Mouse (Mus musculus): ENCODE measurements around the gene Slc39a2. TPM values are rescaled to one million over a fixed set of nuclear protein-coding genes. Genes with fewer than 3 reads are reported as not detected.
"Not testable (repeated sequence)": the region's sequence is repeated elsewhere in the genome, so short reads cannot be mapped to it uniquely, and the experiment has no call there.

The Slc39a2 gene
- 0.25 and 0.43 TPM in 2 replicates for polyA plus RNA-seq (2015; fragmentation: Nextera tagmentation; extraction: Ambion mirVana)

DNA sequence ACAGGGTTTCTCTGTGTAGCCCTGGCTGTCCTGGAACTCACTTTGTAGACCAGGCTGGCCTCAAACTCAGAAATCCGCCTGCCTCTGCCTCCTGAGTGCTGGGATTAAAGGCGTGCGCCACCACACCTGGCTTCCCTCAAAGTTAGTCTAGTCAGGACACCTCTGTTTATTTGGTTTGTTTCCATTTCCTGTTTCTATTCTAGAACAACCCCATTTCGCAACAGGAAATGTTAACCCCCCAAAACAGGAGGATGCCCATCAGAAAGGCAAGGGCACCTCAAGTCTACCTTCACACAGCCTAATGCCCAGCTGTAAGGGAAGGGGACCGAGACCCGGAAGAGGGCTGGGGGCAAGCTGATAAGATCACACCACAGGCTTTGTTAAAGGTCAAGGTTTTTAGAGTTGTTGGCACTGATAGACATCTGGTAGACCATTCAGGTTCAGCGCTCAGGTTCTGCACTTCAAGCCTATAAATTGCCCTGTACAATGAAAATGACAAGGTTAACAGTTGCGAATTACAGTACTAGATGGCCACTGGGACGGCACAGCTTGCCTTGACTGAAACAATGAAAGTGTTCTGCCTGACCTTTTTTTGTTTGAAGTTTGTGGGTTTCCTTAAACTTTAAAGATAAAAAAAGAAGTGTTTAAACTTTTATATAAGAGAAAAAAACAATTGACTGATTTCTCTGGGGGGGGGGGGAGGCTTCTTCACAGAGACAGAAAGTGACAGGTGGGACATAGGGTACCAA, at the start of gene Slc39a2:
Slc39a2 (plus strand) TSS at position 699 of the 749 bp plus-strand sequence.
- Histone ChIP-seq H3K9ac (ENCODE audit: low read length) (no peak within 1 kb of the TSS), H3K9me3 (ENCODE audit: control insufficient read depth, low read length) (no peaks in the 10 kb centered on the region), H3K4me2 (ENCODE audit: low read depth, low read length) (no peak within 1 kb of the TSS), H3K36me3 (ENCODE audit: control insufficient read depth, insufficient read depth, low read length) (peaks cover 34% of the 10 kb centered on the region), H3K4me3 (ENCODE audit: low read length) (no peak within 1 kb of the TSS), H3K27ac (ENCODE audit: low read length) (peak within 1 kb of the TSS; percentile 23; the same call in 1 of the 2 replicates), H3K27me3 (ENCODE audit: control insufficient read depth, insufficient read depth, low read depth, low read length) (no peaks in the 10 kb centered on the region), H3K4me1 (replicated peaks; ENCODE audit: control insufficient read depth, insufficient read depth, low read length) (peaks cover 5% of the 10 kb centered on the region; the same call in 1 of the 2 replicates)
- WGBS, result 87% methylated on average over 9 of the region's 9 CpGs
- ATAC-seq (ENCODE audit: low read depth), result no peak

DNA sequence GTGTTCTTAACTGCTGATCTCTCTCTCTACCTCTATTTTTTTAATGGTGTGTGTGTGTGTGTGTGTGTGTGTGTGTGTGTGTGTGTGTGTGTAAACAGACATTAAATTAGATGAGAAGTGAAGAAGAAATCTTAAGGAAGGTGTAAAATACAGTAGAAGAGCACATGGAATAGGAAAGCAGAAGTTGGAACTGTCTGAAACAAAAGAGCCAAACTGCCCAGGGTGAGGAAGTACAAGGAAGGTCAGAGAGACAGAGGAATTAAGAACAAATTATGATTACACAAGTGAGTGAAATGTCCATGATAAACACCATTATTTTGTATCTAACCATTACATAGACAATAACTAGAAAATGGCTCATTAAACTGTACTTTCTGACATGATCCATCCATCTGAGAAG, 48.8 kb upstream of the Slc39a2 start:
- no peak overlapping the region for H3K27ac ChIP-seq (ENCODE audit: low read length)
- H3K4me2 ChIP-seq (ENCODE audit: low read depth, low read length), result no peak overlapping the region
- H3K4me3 ChIP-seq (ENCODE audit: low read length), result no peak overlapping the region
- no peaks in the 10 kb centered on the region for H3K36me3 ChIP-seq (ENCODE audit: control insufficient read depth, insufficient read depth, low read length)
- H3K27me3 ChIP-seq (ENCODE audit: control insufficient read depth, insufficient read depth, low read depth, low read length), result no peaks in the 10 kb centered on the region
- no peak for ATAC-seq (ENCODE audit: low read depth)
- no peaks in the 10 kb centered on the region for H3K9me3 ChIP-seq (ENCODE audit: control insufficient read depth, low read length)
- no peak overlapping the region for H3K9ac ChIP-seq (ENCODE audit: low read length)
- no peaks in the 10 kb centered on the region for H3K4me1 ChIP-seq (replicated peaks; ENCODE audit: control insufficient read depth, insufficient read depth, low read length)

DNA sequence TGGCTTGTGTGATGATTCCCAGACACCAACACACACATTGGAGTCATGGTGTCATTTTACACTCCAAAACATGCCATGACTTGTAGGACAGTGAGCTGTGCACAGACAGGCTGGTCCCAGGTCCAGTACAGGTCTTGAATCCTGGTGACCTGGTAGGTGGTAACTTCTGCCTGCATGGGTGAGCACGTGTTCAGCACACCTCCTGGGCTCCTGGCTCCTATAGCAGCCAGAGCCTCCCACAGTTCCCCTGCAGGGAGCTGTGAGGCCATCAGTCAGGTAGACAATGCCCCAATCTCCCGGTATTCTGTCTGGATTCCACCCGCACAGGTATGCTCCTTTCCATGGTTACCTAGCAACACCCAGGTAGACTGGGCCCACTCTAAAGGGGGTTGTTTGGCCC, 46.1 kb upstream of the Slc39a2 start:
- WGBS, result 63% methylated on average over 3 of the region's 3 CpGs
- H3K4me3 ChIP-seq (ENCODE audit: low read length), result no peak overlapping the region
- no peaks in the 10 kb centered on the region for H3K36me3 ChIP-seq (ENCODE audit: control insufficient read depth, insufficient read depth, low read length)
- H3K9me3 ChIP-seq (ENCODE audit: control insufficient read depth, low read length), result no peaks in the 10 kb centered on the region
- no peak overlapping the region for H3K4me2 ChIP-seq (ENCODE audit: low read depth, low read length)
- H3K27ac ChIP-seq (ENCODE audit: low read length), result no peak overlapping the region
- no peaks in the 10 kb centered on the region for H3K27me3 ChIP-seq (ENCODE audit: control insufficient read depth, insufficient read depth, low read depth, low read length)
- no peak for ATAC-seq (ENCODE audit: low read depth)
- H3K4me1 ChIP-seq (replicated peaks; ENCODE audit: control insufficient read depth, insufficient read depth, low read length), result no peaks in the 10 kb centered on the region
- H3K9ac ChIP-seq (ENCODE audit: low read length), result no peak overlapping the region

DNA sequence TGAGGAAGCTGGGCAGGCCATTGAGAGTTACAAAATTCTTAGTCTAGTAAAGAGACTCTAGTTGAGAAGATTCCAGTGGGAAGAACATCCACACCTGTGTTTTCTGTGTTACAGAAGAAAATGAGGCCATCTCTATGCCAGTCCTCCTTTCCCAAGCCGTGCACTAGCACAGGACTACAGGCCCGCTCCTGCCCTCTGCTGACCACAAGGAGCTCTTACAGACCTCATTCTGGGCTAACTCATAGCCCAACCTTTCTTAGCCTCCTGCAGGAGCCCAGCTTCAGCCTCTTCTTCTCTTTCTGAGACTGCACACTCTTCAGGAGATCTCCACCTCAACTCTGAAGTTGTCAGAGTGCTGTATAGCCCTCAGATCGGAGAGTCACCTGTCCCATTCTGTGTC, 41.7 kb upstream of the Slc39a2 start:
- H3K9me3 ChIP-seq (ENCODE audit: control insufficient read depth, low read length); H3K4me1 ChIP-seq (replicated peaks; ENCODE audit: control insufficient read depth, insufficient read depth, low read length); H3K36me3 ChIP-seq (ENCODE audit: control insufficient read depth, insufficient read depth, low read length); H3K4me3 ChIP-seq (ENCODE audit: low read length); H3K27me3 ChIP-seq (ENCODE audit: control insufficient read depth, insufficient read depth, low read depth, low read length); ATAC-seq (ENCODE audit: low read depth); H3K9ac ChIP-seq (ENCODE audit: low read length); H3K27ac ChIP-seq (ENCODE audit: low read length); H3K4me2 ChIP-seq (ENCODE audit: low read depth, low read length): not testable (repeated sequence)
- WGBS, result 39% methylated on average over 3 of the region's 3 CpGs

DNA sequence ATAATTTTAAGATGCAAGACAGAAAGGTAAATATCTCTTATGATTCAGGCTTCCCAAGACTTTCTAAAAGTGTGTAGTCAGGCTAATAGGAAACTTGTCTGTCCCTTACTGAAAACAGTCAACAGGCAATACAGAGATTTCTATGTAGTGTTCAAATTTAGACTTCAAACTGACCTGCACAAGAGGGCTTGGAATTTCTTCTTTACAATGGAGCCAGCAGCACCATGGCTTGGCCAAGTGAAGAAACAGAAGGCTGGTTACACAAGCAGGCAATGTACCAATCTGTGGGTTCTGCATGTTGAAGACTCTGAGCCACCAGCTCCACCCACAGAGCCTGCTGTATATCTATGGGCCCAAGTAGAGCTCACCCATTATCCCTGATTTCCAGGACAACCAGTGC, 39.3 kb upstream of the Slc39a2 start, which contains the start of gene Ear6:
Ear6 (plus strand) TSS at position 301 of the 400 bp plus-strand sequence.
- Histone ChIP-seq H3K4me3 (ENCODE audit: low read length) (no peak within 1 kb of the TSS), H3K4me1 (replicated peaks; ENCODE audit: control insufficient read depth, insufficient read depth, low read length) (no peaks in the 10 kb centered on the region), H3K27ac (ENCODE audit: low read length) (no peak within 1 kb of the TSS), H3K27me3 (ENCODE audit: control insufficient read depth, insufficient read depth, low read depth, low read length) (no peaks in the 10 kb centered on the region), H3K9me3 (ENCODE audit: control insufficient read depth, low read length) (no peaks in the 10 kb centered on the region), H3K36me3 (ENCODE audit: control insufficient read depth, insufficient read depth, low read length) (no peaks in the 10 kb centered on the region), H3K9ac (ENCODE audit: low read length) (no peak within 1 kb of the TSS), H3K4me2 (ENCODE audit: low read depth, low read length) (no peak within 1 kb of the TSS)
- ATAC-seq (ENCODE audit: low read depth), result no peak

DNA sequence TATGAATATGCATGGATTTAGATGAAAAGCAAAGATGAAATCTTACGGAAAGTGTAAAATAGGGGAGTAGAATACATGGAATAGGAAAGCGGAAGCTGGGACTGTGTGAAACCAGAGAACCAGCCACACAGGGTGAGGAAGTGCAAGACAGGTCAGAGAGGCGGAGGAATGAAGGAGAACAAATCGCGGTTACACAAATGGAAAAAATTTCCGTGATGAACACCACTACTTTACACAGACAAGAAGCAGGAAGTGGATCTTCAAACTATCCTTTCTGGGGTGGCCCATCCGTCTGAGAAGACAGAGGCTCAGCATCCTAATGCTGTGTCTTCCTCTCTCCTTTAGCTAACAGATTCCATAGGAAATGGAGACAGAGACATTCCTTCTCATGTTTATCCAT, 37.4 kb upstream of the Slc39a2 start:
- not testable (repeated sequence) for H3K4me2 ChIP-seq (ENCODE audit: low read depth, low read length); H3K9ac ChIP-seq (ENCODE audit: low read length); H3K27ac ChIP-seq (ENCODE audit: low read length); H3K27me3 ChIP-seq (ENCODE audit: control insufficient read depth, insufficient read depth, low read depth, low read length); H3K4me1 ChIP-seq (replicated peaks; ENCODE audit: control insufficient read depth, insufficient read depth, low read length); H3K4me3 ChIP-seq (ENCODE audit: low read length); H3K36me3 ChIP-seq (ENCODE audit: control insufficient read depth, insufficient read depth, low read length); ATAC-seq (ENCODE audit: low read depth); H3K9me3 ChIP-seq (ENCODE audit: control insufficient read depth, low read length)
- WGBS, result 60% methylated on average over 7 of the region's 7 CpGs

DNA sequence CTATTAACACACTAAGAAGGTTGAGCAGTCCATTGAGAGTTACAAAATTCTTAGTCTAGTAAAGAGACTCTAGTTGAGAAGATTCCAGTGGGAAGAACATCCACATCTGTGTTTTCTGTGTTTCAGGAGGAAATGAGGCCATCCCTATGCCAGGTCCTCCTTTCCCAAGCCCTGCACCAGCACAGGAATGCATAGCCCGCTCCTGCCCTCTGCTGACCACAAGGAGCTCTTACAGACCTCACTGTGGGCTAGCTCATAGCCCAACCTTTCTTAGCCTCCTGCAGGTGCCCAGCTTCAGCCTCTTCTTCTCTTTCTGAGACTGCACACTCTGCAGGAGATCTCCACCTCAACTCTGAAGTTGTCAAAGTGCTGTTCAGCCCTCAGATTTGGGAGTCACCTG, 29.1 kb upstream of the Slc39a2 start:
- H3K4me1 ChIP-seq (replicated peaks; ENCODE audit: control insufficient read depth, insufficient read depth, low read length); H3K27ac ChIP-seq (ENCODE audit: low read length); H3K4me2 ChIP-seq (ENCODE audit: low read depth, low read length); H3K9ac ChIP-seq (ENCODE audit: low read length); H3K27me3 ChIP-seq (ENCODE audit: control insufficient read depth, insufficient read depth, low read depth, low read length); H3K9me3 ChIP-seq (ENCODE audit: control insufficient read depth, low read length); H3K36me3 ChIP-seq (ENCODE audit: control insufficient read depth, insufficient read depth, low read length); H3K4me3 ChIP-seq (ENCODE audit: low read length); ATAC-seq (ENCODE audit: low read depth): not testable (repeated sequence)
- WGBS, result 0% methylated on average over 1 of the region's 1 CpGs

DNA sequence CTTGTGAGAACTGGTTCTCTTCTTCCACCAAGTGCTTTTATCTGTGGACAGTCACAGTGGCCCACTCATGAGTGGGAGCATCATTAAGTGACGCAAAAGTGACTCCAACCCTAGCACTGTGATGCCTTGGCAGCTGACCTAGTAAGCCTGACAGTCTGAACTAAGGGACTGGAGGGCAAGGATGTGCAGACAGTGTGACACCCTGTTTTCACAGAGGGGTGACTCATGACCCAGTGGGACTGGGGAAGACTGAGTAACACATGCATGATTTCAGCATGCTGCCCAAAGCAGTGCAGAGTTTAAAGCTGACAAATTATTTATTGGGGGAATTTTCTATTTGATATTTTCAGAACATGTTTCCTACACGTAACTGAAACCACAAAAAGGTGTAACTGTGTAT, 21.9 kb upstream of the Slc39a2 start:
- Histone ChIP-seq H3K4me3 (ENCODE audit: low read length) (no peak overlapping the region), H3K27ac (ENCODE audit: low read length) (no peak overlapping the region), H3K4me2 (ENCODE audit: low read depth, low read length) (no peak overlapping the region), H3K27me3 (ENCODE audit: control insufficient read depth, insufficient read depth, low read depth, low read length) (no peaks in the 10 kb centered on the region), H3K4me1 (replicated peaks; ENCODE audit: control insufficient read depth, insufficient read depth, low read length) (no peaks in the 10 kb centered on the region), H3K36me3 (ENCODE audit: control insufficient read depth, insufficient read depth, low read length) (no peaks in the 10 kb centered on the region), H3K9ac (ENCODE audit: low read length) (no peak overlapping the region), H3K9me3 (ENCODE audit: control insufficient read depth, low read length) (no peaks in the 10 kb centered on the region)
- no peak for ATAC-seq (ENCODE audit: low read depth)
- 64% methylated on average over 2 of the region's 2 CpGs for WGBS

DNA sequence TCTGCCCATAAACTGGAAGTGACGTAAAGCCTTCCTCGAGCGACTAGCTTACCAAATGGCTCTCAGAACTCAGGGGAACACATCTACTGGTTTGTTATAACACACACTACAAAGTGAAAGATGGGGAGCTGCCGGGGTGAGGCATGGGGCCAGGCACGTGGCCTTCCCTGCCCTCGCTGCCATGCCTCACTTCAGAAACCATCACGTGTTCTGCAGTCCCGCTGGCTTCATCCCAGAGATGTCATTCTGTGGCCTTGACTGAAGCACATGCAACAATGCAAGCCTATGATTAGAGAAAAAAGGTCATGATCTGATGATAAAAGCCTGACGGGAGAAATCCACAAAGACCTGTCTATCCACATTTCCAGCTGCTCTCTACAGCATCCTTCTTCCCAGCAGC, 20.9 kb upstream of the Slc39a2 start:
- Histone ChIP-seq H3K4me3 (ENCODE audit: low read length) (no peak overlapping the region), H3K27me3 (ENCODE audit: control insufficient read depth, insufficient read depth, low read depth, low read length) (no peaks in the 10 kb centered on the region), H3K4me2 (ENCODE audit: low read depth, low read length) (no peak overlapping the region), H3K27ac (ENCODE audit: low read length) (no peak overlapping the region), H3K4me1 (replicated peaks; ENCODE audit: control insufficient read depth, insufficient read depth, low read length) (no peaks in the 10 kb centered on the region), H3K36me3 (ENCODE audit: control insufficient read depth, insufficient read depth, low read length) (no peaks in the 10 kb centered on the region), H3K9ac (ENCODE audit: low read length) (no peak overlapping the region), H3K9me3 (ENCODE audit: control insufficient read depth, low read length) (no peaks in the 10 kb centered on the region)
- WGBS, result 65% methylated on average over 9 of the region's 9 CpGs
- ATAC-seq (ENCODE audit: low read depth), result no peak

DNA sequence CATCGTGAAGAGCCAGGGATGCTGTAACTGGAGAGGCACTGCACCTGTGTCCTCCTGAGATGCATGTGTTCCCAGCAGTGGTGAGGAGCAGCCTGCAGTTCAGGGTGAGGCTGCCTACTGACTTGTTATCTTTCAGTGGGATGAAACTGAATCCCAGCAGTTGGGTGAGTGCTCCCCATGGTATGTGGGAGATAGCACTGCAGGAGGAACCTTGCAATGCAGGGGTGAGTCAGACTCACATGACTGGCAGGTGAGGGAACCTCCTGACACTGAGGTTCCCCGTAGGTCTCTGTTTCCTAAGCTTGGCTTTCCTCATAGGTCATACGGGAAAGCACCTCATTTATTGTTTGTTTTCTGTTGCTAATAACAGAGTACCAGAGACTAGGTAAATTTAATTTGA, 15.2 kb upstream of the Slc39a2 start:
- 70% methylated on average over 3 of the region's 3 CpGs for WGBS
- no peak for ATAC-seq (ENCODE audit: low read depth)
- no peak overlapping the region for H3K27ac ChIP-seq (ENCODE audit: low read length)
- H3K27me3 ChIP-seq (ENCODE audit: control insufficient read depth, insufficient read depth, low read depth, low read length), result no peaks in the 10 kb centered on the region
- no peak overlapping the region for H3K9ac ChIP-seq (ENCODE audit: low read length)
- H3K9me3 ChIP-seq (ENCODE audit: control insufficient read depth, low read length), result no peaks in the 10 kb centered on the region
- H3K4me3 ChIP-seq (ENCODE audit: low read length), result no peak overlapping the region
- H3K4me1 ChIP-seq (replicated peaks; ENCODE audit: control insufficient read depth, insufficient read depth, low read length), result no peaks in the 10 kb centered on the region
- no peaks in the 10 kb centered on the region for H3K36me3 ChIP-seq (ENCODE audit: control insufficient read depth, insufficient read depth, low read length)
- no peak overlapping the region for H3K4me2 ChIP-seq (ENCODE audit: low read depth, low read length)

Data from lung, embryonic 16.5 days (tissue).